Mouse (Mus musculus) cortical plate, adult 2 months (tissue): ENCODE measurements around the gene Pnrc1.

ENCODE experiments used
- CTCF ChIP-seq: fragments of 200-500 bp; IDR thresholded peaks from 2 replicates; pipeline ENCODE4 v1.5.1; 2011; ENCODE audit warnings: mild to moderate bottlenecking, control low read depth, low read length; ENCODE audit not compliant: insufficient read depth; ENCODE audit errors: extremely low read depth
- POLR2A ChIP-seq: fragments of 200-500 bp; IDR thresholded peaks from 2 replicates; pipeline ENCODE4 v1.6.1; 2011; ENCODE audit warnings: mild to moderate bottlenecking, low read length, control low read depth; ENCODE audit not compliant: insufficient read depth; ENCODE audit errors: extremely low read depth

GRCm38 (mm10) chr4:33290002-33290401 is at the start of gene Pnrc1:
- TF ChIP-seq CTCF (no peak), POLR2A (no peak)
